Mouse (Mus musculus): ENCODE data around the gene Sapcd1. TPM values are rescaled to one million over a fixed set of nuclear protein-coding genes. Genes with fewer than 3 reads are reported as not detected.

The Sapcd1 gene
- total and polyA plus RNA-seq, 3 experiments = 94.1 to 142 (median 105) TPM

- Histone ChIP-seq H3K4me2 (ENCODE audit: insufficient read depth, low read depth, poor library complexity, severe bottlenecking) (no peak overlapping the region), H3K4me3 (replicated peaks in 1 of 3; ENCODE audit: low read depth in 2 of 3, low read length in 2 of 3, poor library complexity in 1 of 3) (no peak overlapping the region), H3K9ac (ENCODE audit: insufficient read depth, low read depth) (no peak overlapping the region), H3K4me1 (ENCODE audit: control insufficient read depth in 1 of 2, insufficient read depth in 2 of 2) (peaks cover 1 to 2% of the 10 kb centered on the region in 2 experiments; a peak in 1 of 4 replicates), H3K9me3 (replicated peaks; ENCODE audit: low read length) (peaks cover 34% of the 10 kb centered on the region), H3K36me3 (replicated peaks in 1 of 2; ENCODE audit: control insufficient read depth in 1 of 2, insufficient read depth in 1 of 2, low read length in 1 of 2) (peaks cover 59 to 73% of the 10 kb centered on the region in 2 experiments), H3K79me2 (replicated peaks; ENCODE audit: control insufficient read depth, extremely low read depth, insufficient read depth, poor library complexity, severe bottlenecking) (no peaks in the 10 kb centered on the region), H3K27me3 (replicated peaks) (no peaks in the 10 kb centered on the region), H3K27ac (ENCODE audit: insufficient read depth, low read depth) (no peak overlapping the region; the same call in 1 of the 2 replicates)
- no peak for TF ChIP-seq RAD21 (IDR thresholded peaks at IDR 0.05; ENCODE audit: low read depth, low read length)
- TF ChIP-seq CHD2 (IDR thresholded peaks at IDR 0.05; ENCODE audit: low read length) = 0 out of 2 replicates have a peak, but pooled peaks have one; percentile 12
- TF ChIP-seq CHD1 (IDR thresholded peaks at IDR 0.05; ENCODE audit: low read depth, low read length) = no peak
- TF ChIP-seq TBP (conservative IDR thresholded peaks at IDR 0.05; ENCODE audit: low read depth, low read length) = no peak
- no peak for TF ChIP-seq JUN (IDR thresholded peaks at IDR 0.05; ENCODE audit: insufficient read depth, low read depth, low read length)
- no peak for TF ChIP-seq CTCF (conservative IDR thresholded peaks at IDR 0.05 in 1 of 2, IDR thresholded peaks at IDR 0.05 in 1 of 2; ENCODE audit: low read depth in 2 of 2, low read length in 2 of 2)
- TF ChIP-seq ZKSCAN1 (IDR thresholded peaks at IDR 0.05; ENCODE audit: borderline replicate concordance, low read depth, low read length) = no peak
- no peak for TF ChIP-seq USF1 (IDR thresholded peaks at IDR 0.05; ENCODE audit: low read depth, low read length)
- TF ChIP-seq ZMIZ1 (IDR thresholded peaks at IDR 0.05; ENCODE audit: low read depth, low read length) = peak; percentile 33; the same call in 1 of the 2 replicates
- no peak for TF ChIP-seq PAX5 (IDR thresholded peaks at IDR 0.05; ENCODE audit: low read length)
- no peak for TF ChIP-seq ZNF384 (IDR thresholded peaks at IDR 0.05; ENCODE audit: low read depth, low read length)
- in situ Hi-C loops (cut with MboI; ENCODE audit: low pct_ligation_motif_present, low pct_unique_long_range_greater_than_20kb, low sequenced_read_pairs) = no loop called here
- dilution Hi-C loops (cut with MboI; ENCODE audit: extremely low pct_ligation_motif_present, extremely low pct_unique_long_range_greater_than_20kb, low sequenced_read_pairs) = no loop called here
- no peak for DNase-seq (ENCODE audit: extremely low read depth)
Measured at GRCm38 (mm10) chr17:34994751-34995150, 33.1 kb downstream of the Sapcd1 start.

DNA sequence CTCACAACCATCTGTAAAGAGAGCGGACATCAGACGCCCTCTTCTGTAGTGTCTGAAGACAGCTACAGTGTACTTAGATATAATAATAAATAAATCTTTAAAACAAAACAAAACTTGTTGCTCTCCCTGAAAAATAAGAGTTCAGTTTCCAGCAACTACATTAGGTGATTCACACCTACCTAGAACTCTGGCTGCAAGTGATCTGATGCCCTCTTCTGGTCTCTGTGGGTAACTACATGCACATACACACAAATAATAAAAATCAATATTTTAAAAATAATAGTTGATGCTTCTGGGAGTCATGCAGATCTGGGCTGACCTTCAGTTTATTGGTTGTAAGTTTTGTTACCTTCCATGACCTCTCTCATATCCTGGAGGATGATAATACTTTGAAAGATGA is 43.6 kb downstream of the Sapcd1 start:
- no peak overlapping the region for H3K4me2 ChIP-seq (ENCODE audit: insufficient read depth, low read depth, poor library complexity, severe bottlenecking)
- DNase-seq (ENCODE audit: extremely low read depth) = no peak
- H3K9ac ChIP-seq (ENCODE audit: insufficient read depth, low read depth) = no peak overlapping the region
- H3K9me3 ChIP-seq (replicated peaks; ENCODE audit: low read length) = no peaks in the 10 kb centered on the region
- H3K79me2 ChIP-seq (replicated peaks; ENCODE audit: control insufficient read depth, extremely low read depth, insufficient read depth, poor library complexity, severe bottlenecking) = peaks cover 24% of the 10 kb centered on the region
- H3K27ac ChIP-seq (ENCODE audit: insufficient read depth, low read depth) = no peak overlapping the region
- TF ChIP-seq POLR2AphosphoS2 (IDR thresholded peaks at IDR 0.05; ENCODE audit: low read depth, low read length) (no peak), MAX (IDR thresholded peaks at IDR 0.05; ENCODE audit: low read length) (no peak), MAZ (IDR thresholded peaks at IDR 0.05; ENCODE audit: low read depth, low read length) (no peak), ZC3H11A (IDR thresholded peaks at IDR 0.05; ENCODE audit: low read depth, low read length) (no peak), SMC3 (IDR thresholded peaks at IDR 0.05; ENCODE audit: low read depth, low read length) (peak; percentile 27), UBTF (IDR thresholded peaks at IDR 0.05; ENCODE audit: low read depth, low read length) (no peak), CTCF (conservative IDR thresholded peaks at IDR 0.05 in 1 of 2, IDR thresholded peaks at IDR 0.05 in 1 of 2; ENCODE audit: low read depth in 2 of 2, low read length in 2 of 2) (peak; percentile 39 to 63; a peak in 3 of 4 replicates), POLR2A (IDR thresholded peaks at IDR 0.05; ENCODE audit: low read depth, low read length) (no peak), RAD21 (IDR thresholded peaks at IDR 0.05; ENCODE audit: low read depth, low read length) (peak; percentile 48)
- no peaks in the 10 kb centered on the region for H3K27me3 ChIP-seq (replicated peaks)
- in situ Hi-C loops (cut with MboI; ENCODE audit: low pct_ligation_motif_present, low pct_unique_long_range_greater_than_20kb, low sequenced_read_pairs) (no loop called here), dilution Hi-C loops (cut with MboI; ENCODE audit: extremely low pct_ligation_motif_present, extremely low pct_unique_long_range_greater_than_20kb, low sequenced_read_pairs) (no loop called here)
- H3K4me3 ChIP-seq (replicated peaks in 1 of 3; ENCODE audit: low read depth in 2 of 3, low read length in 2 of 3, poor library complexity in 1 of 3) = no peak overlapping the region
- peaks cover 2 to 24% of the 10 kb centered on the region in 2 experiments; a peak in 3 of 4 replicates for H3K4me1 ChIP-seq (ENCODE audit: control insufficient read depth in 1 of 2, insufficient read depth in 2 of 2)
- peaks cover 26 to 44% of the 10 kb centered on the region in 2 experiments for H3K36me3 ChIP-seq (replicated peaks in 1 of 2; ENCODE audit: control insufficient read depth in 1 of 2, insufficient read depth in 1 of 2, low read length in 1 of 2)
